Mouse (Mus musculus) erythroblast, embryonic 14.5 days (primary cell): ENCODE results near the gene Zfp335.

Experiments used
- GATA1 ChIP-seq: IDR thresholded peaks from 2 replicates; pipeline ENCODE4 v1.6.1; 2012; ENCODE audit warnings: low read length, inconsistent platforms, mixed read lengths
- TAL1 ChIP-seq: IDR thresholded peaks from 3 replicates; pipeline ENCODE4 v1.6.1; 2012; ENCODE audit warnings: low read length, inconsistent platforms, mixed read lengths

DNA sequence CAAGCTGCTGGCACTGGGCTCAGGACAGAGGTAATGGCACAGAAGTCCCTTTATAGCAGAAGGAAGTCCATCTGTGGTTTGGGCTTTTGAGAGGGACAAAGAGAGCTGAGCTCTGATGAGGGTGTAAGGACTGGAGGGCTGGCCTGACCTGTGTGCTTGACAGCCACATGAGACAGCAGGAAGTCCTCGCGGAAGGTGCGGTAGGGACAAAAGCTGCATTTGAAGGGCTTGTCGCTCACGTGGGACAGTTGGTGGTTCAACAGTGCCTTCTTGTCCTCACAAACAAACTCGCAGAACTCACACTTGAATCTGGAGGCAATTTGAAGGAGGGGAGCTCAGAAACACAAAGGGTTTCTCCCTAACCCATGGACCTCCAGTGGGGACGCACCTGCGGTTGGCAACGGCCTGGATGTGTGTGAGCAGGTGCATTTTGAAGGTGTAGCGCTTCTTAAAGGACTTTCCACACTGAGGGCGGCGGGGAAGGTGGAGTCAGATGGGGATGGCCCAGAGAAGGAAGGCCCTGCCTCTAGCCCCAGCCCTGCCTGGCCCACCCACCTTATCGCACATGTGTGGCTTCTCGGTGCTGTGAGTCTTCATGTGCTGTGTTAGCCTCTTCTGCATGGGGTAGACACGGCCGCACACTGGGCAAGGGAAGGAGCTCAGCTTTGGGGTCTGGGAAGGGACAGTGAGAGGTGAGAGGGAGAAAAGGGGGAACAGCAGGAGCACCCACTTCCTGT, 11.7 kb downstream of the Zfp335 start:
- TF ChIP-seq GATA1 = no peak
- no peak for TF ChIP-seq TAL1
